Comparison of ENCODE assay signal across 21 mouse cellular contexts in the genomic region with DNA sequence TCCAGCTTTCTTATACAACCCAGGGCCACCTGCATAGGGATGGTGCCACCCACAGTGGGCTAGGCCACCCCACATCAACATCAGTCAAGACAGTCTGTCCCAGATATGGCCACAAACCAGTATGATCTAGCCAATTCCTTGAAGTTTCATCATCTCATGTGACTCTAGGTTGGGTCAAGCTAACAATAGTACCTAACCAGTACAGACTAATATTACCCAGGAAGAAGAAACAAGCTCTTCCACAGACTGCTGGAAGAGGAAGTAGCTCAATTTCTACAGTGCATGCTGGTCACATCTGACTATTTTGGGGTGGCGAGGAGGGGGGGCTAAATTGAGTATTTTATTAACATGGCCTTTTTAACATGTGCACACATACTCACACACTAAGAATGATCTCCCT. TPM values are rescaled to one million over a fixed set of nuclear protein-coding genes. Genes with fewer than 3 reads are reported as not detected.
DNase-seq lines count a peak whose midpoint lies in the region; ATAC-seq lines count a peak whose summit lies in the region.
"Had no signal": no experiment of that assay in that cellular context is flagged by ENCODE, and none has a peak within 500 bp of the region (broad histone marks: within the 10 kb centered on the region; RNA-seq: fewer than 3 reads in every experiment).

No protein-coding gene starts in this region.

- no peaks in the 10 kb centered on the region for H3K9me3 ChIP-seq in liver, embryonic 16.5 days (replicated peaks; ENCODE audit: control insufficient read depth, low read length)
- no peaks in the 10 kb centered on the region for H3K9me3 ChIP-seq in neural tube, embryonic 15.5 days (replicated peaks)
- H3K9me3 ChIP-seq: hindbrain, embryonic 13.5 days; limb, embryonic 13.5 days; lung, embryonic 15.5 days had no signal

- no peak overlapping the region for H3K4me3 ChIP-seq in liver, embryonic 16.5 days (ENCODE audit: low read depth, low read length)
- no peak overlapping the region for H3K4me3 ChIP-seq in neural tube, embryonic 15.5 days (replicated peaks)
- H3K4me3 ChIP-seq: gastrocnemius, adult 2 months; hindbrain, embryonic 13.5 days; limb, embryonic 13.5 days; lung, embryonic 15.5 days had no signal

- DNase-seq in liver, result no peak
- peak; percentile 46 for DNase-seq in B cell, adult 2 months
- no peak for DNase-seq in yolk sac, embryonic 10.5 days (ENCODE audit: low spot score)
- DNase-seq in layer of hippocampus, adult 8-10 months (ENCODE audit: low spot score in 2 of 2), result no peak
- DNase-seq: adrenal gland, adult 2 months; cerebellum, adult 11 months; cerebellum, postnatal 14 days; gastrocnemius, adult 2 months; heart, postnatal 10 days; right cerebral cortex, postnatal 4 days; thymus, adult 2 months had no signal

- H3K4me1 ChIP-seq in liver, embryonic 16.5 days (ENCODE audit: control insufficient read depth, low read depth, low read length), result peaks cover 2% of the 10 kb centered on the region; the same call in 1 of the 2 replicates
- no peaks in the 10 kb centered on the region for H3K4me1 ChIP-seq in neural tube, embryonic 15.5 days
- H3K4me1 ChIP-seq: hindbrain, embryonic 13.5 days; limb, embryonic 13.5 days; lung, embryonic 15.5 days had no signal

- no peak for ATAC-seq in liver, embryonic 16.5 days (ENCODE audit: low read depth)
- peak; percentile 27 to 69; a peak in 2 of 4 replicates for ATAC-seq in hematopoietic stem cell, adult 5-6 weeks (replicated peaks in 1 of 2; ENCODE audit: insufficient read depth in 1 of 2, low FRiP score in 2 of 2, low TSS enrichment in 1 of 2, low read depth in 1 of 2, poor library complexity in 2 of 2, severe bottlenecking in 2 of 2)
- ATAC-seq in neutrophil, adult 5-6 weeks (ENCODE audit: extremely low read depth, insufficient number of reproducible peaks, low FRiP score, poor library complexity, severe bottlenecking), result peak; percentile 72
- ATAC-seq in neural tube, embryonic 15.5 days (ENCODE audit: low FRiP score), result no peak
- ATAC-seq: inflammation-experienced regulatory T-cells, adult 6 months; midbrain, embryonic 16.5 days had no signal

- H3K36me3 ChIP-seq in liver, embryonic 16.5 days (ENCODE audit: control insufficient read depth, insufficient read depth), result no peaks in the 10 kb centered on the region
- H3K36me3 ChIP-seq in neural tube, embryonic 15.5 days, result peaks cover 10% of the 10 kb centered on the region; the same call in 1 of the 2 replicates
- H3K36me3 ChIP-seq: lung, embryonic 15.5 days had no signal

- 0 out of 2 replicates have a peak overlapping the region, but pooled peaks have one; percentile 29 for H3K27ac ChIP-seq in liver, embryonic 16.5 days (ENCODE audit: low read length)
- no peak overlapping the region for H3K27ac ChIP-seq in neural tube, embryonic 15.5 days (replicated peaks)
- H3K27ac ChIP-seq: gastrocnemius, adult 2 months; hindbrain, embryonic 13.5 days; limb, embryonic 13.5 days; lung, embryonic 15.5 days had no signal

- no peaks in the 10 kb centered on the region for H3K27me3 ChIP-seq in liver, embryonic 16.5 days (ENCODE audit: control insufficient read depth, insufficient read depth, low read depth, low read length)
- H3K27me3 ChIP-seq in neural tube, embryonic 15.5 days (replicated peaks), result no peaks in the 10 kb centered on the region
- H3K27me3 ChIP-seq: limb, embryonic 13.5 days; lung, embryonic 15.5 days had no signal

- H3K4me2 ChIP-seq in liver, embryonic 16.5 days (ENCODE audit: low read depth, low read length), result no peak overlapping the region
- H3K4me2 ChIP-seq in neural tube, embryonic 15.5 days, result no peak overlapping the region
- H3K4me2 ChIP-seq: heart, embryonic 11.5 days; hindbrain, embryonic 13.5 days; limb, embryonic 13.5 days; lung, embryonic 15.5 days had no signal

- no peak overlapping the region for H3K9ac ChIP-seq in liver, embryonic 16.5 days (ENCODE audit: low read depth, low read length)
- no peak overlapping the region for H3K9ac ChIP-seq in neural tube, embryonic 15.5 days (replicated peaks)
- H3K9ac ChIP-seq: hindbrain, embryonic 13.5 days; limb, embryonic 13.5 days; lung, embryonic 15.5 days had no signal

- WGBS in liver, embryonic 16.5 days (ENCODE audit: insufficient replicate concordance), result 74% methylated on average over 1 of the region's 1 CpGs
- WGBS in neural tube, embryonic 15.5 days, result 87% methylated on average over 1 of the region's 1 CpGs

RNA-seq across cellular contexts. Expression of a gene that starts 54.4 kb away (rescaled TPM):
- polyA plus RNA-seq in liver, embryonic 16.5 days (2015; fragmentation: Nextera tagmentation; extraction: Ambion mirVana), result 0.86 and 1.1 TPM in 2 replicates
- total RNA-seq in hematopoietic stem cell, adult 5-6 weeks (2017), result 22.9 and 28.3 TPM in 2 replicates
- 47.6 and 53.8 TPM in 2 replicates for total RNA-seq in neutrophil, adult 5-6 weeks (2017)
- polyA plus RNA-seq in neural tube, embryonic 15.5 days (2015; fragmentation: Nextera tagmentation; extraction: Ambion mirVana), result 10.6 and 12.9 TPM in 2 replicates
- 10 to 100 TPM; 28.0 to 34.1 (median 31.2) TPM for total RNA-seq in layer of hippocampus, adult 8-10 months (2022)

RNA-seq across cellular contexts. Expression of a gene that starts 56.5 kb away (rescaled TPM):
- 63.1 and 64.0 TPM in 2 replicates for polyA plus RNA-seq in liver, embryonic 16.5 days (2015; fragmentation: Nextera tagmentation; extraction: Ambion mirVana)
- total RNA-seq in hematopoietic stem cell, adult 5-6 weeks (2017), result 33.2 and 56.7 TPM in 2 replicates
- total RNA-seq in neutrophil, adult 5-6 weeks (2017), result 52.3 and 57.2 TPM in 2 replicates
- 118 and 123 TPM in 2 replicates for polyA plus RNA-seq in neural tube, embryonic 15.5 days (2015; fragmentation: Nextera tagmentation; extraction: Ambion mirVana)
- 10 to 100 TPM; 50.1 to 60.1 (median 56.9) TPM for total RNA-seq in layer of hippocampus, adult 8-10 months (2022)

RNA-seq across cellular contexts. Expression of a gene that starts 56.5 kb away (rescaled TPM):
- polyA plus RNA-seq in liver, embryonic 16.5 days (2015; fragmentation: Nextera tagmentation; extraction: Ambion mirVana), result 24.3 and 25.0 TPM in 2 replicates
- 63.6 and 78.6 TPM in 2 replicates for total RNA-seq in hematopoietic stem cell, adult 5-6 weeks (2017)
- 50.0 and 53.8 TPM in 2 replicates for total RNA-seq in neutrophil, adult 5-6 weeks (2017)
- 59.6 and 62.3 TPM in 2 replicates for polyA plus RNA-seq in neural tube, embryonic 15.5 days (2015; fragmentation: Nextera tagmentation; extraction: Ambion mirVana)
- total RNA-seq in layer of hippocampus, adult 8-10 months (2022), result 10 to 100 TPM; 61.1 to 67.4 (median 63.8) TPM

Comparison
In these comparisons a context has a peak if more than half of its experiments do, and no peak if none do; other contexts are left out.
1. ATAC-seq: peak in hematopoietic stem cell, adult 5-6 weeks (2 of 2) and neutrophil, adult 5-6 weeks (single experiment); none in liver, embryonic 16.5 days (single experiment) and neural tube, embryonic 15.5 days (single experiment).
2. DNase-seq: peak in B cell, adult 2 months (2 of 2); none in liver (single experiment), yolk sac, embryonic 10.5 days (single experiment) and layer of hippocampus, adult 8-10 months (0 of 2).